Mouse (Mus musculus): ENCODE measurements around the gene Serpinf1.

DNA sequence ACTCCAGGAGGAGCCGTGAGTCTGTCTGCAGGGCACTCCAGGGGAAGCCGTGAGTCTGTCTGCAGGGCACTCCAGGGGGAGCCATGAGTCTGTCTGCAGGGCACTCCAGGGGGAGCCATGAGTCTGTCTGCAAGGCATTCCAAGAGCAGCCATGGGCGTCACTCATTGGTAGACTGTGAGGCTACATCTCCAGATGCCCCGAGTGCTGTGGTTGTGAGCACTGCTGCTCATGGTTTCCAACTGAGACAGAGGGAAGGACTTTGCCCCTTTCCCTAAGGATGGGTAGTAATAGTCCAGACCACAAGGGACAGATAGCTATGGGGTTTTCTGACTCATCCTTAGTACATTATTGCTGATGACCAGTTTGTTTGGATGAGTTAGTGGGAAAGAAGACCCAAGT lies 16.4 kb downstream of the Serpinf1 start:
- TF ChIP-seq CTCF (conservative IDR thresholded peaks at IDR 0.05; ENCODE audit: low read length) (no peak), POU5F1 (IDR thresholded peaks at IDR 0.05; ENCODE audit: borderline replicate concordance, low read length) (no peak)
